Mouse (Mus musculus) thymus, adult 2 months (tissue): ENCODE measurements around the gene Kcnj8.

ENCODE experiments used
- CTCF ChIP-seq: fragments of 200-500 bp; IDR thresholded peaks from 2 replicates; pipeline ENCODE4 v1.5.1; 2012; ENCODE audit warnings: mild to moderate bottlenecking, control low read depth, low read length, moderate library complexity, borderline replicate concordance; ENCODE audit not compliant: control insufficient read depth, poor library complexity, insufficient read depth; ENCODE audit errors: extremely low read depth
- POLR2A ChIP-seq: fragments of 200-500 bp; IDR thresholded peaks from 2 replicates; pipeline ENCODE4 v1.6.1; 2012; ENCODE audit warnings: mild to moderate bottlenecking, low read length, control low read depth, moderate library complexity; ENCODE audit not compliant: control insufficient read depth, poor library complexity, insufficient read depth; ENCODE audit errors: extremely low read depth

- no peak for TF ChIP-seq CTCF
- no peak for TF ChIP-seq POLR2A
Measured at GRCm38 (mm10) chr6:142577801-142578200, 6.4 kb upstream of the Kcnj8 start.
